Comparison of ENCODE assay signal across 12 mouse cellular contexts in the genomic region with DNA sequence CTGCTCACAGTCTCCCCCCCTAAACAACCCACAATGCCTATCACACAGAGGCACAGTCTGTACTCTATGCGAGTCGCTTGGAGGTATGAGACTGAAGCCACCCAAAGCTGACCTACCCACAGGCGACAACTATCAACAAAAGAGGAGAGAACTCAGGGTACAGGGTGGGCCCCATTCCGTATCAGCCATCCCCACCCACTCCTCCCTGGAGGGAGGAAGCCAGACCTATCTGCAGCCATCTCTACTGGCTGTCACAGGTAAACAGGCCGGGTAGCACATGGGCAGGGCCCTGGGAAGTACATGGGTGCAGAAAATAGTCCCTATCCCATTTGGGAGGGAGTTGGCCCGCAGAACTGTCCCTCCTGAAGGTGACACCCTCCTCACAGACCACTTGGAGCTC. TPM values are rescaled to one million over a fixed set of nuclear protein-coding genes. Genes with fewer than 3 reads are reported as not detected.
DNase-seq lines count a peak whose midpoint lies in the region; ATAC-seq and TF ChIP-seq lines count a peak whose summit lies in the region.
"Had no signal": no experiment of that assay in that cellular context is flagged by ENCODE, and none has a peak within 500 bp of the region (broad histone marks: within the 10 kb centered on the region; RNA-seq: fewer than 3 reads in every experiment).

No protein-coding gene starts in this region.

- no peaks in the 10 kb centered on the region for H3K27me3 ChIP-seq in heart, embryonic 12.5 days (replicated peaks)
- H3K27me3 ChIP-seq in limb, embryonic 15.5 days, result no peaks in the 10 kb centered on the region
- no peaks in the 10 kb centered on the region for H3K27me3 ChIP-seq in stomach, postnatal 0 days (ENCODE audit: control insufficient read depth, insufficient read depth, low read length)
- H3K27me3 ChIP-seq: neural tube, embryonic 12.5 days had no signal

- peak overlapping the region; percentile 55 for H3K4me2 ChIP-seq in heart, embryonic 12.5 days
- H3K4me2 ChIP-seq in limb, embryonic 15.5 days, result no peak overlapping the region
- no peak overlapping the region for H3K4me2 ChIP-seq in stomach, postnatal 0 days (replicated peaks; ENCODE audit: low read depth)

- no peak for TF ChIP-seq EP300 in stomach, postnatal 0 days (optimal IDR thresholded peaks at IDR 0.05)

- no peak overlapping the region for H3K4me3 ChIP-seq in heart, embryonic 12.5 days
- no peak overlapping the region for H3K4me3 ChIP-seq in limb, embryonic 15.5 days
- no peak overlapping the region for H3K4me3 ChIP-seq in stomach, postnatal 0 days (ENCODE audit: low read depth, low read length)
- H3K4me3 ChIP-seq: neural tube, embryonic 12.5 days had no signal

- no peaks in the 10 kb centered on the region for H3K9me3 ChIP-seq in heart, embryonic 12.5 days (replicated peaks)
- H3K9me3 ChIP-seq in limb, embryonic 15.5 days, result no peaks in the 10 kb centered on the region
- H3K9me3 ChIP-seq in stomach, postnatal 0 days (ENCODE audit: control insufficient read depth, low read length), result no peaks in the 10 kb centered on the region
- H3K9me3 ChIP-seq: neural tube, embryonic 12.5 days had no signal

- no peak for DNase-seq in heart, adult 8-10 months (ENCODE audit: low spot score)
- DNase-seq in urinary bladder, postnatal 14 days (ENCODE audit: low spot score), result peak; percentile 31
- DNase-seq in urinary bladder, adult 18-20 months (ENCODE audit: low spot score in 2 of 2), result no peak
- DNase-seq in stomach, postnatal 0 days (ENCODE audit: low spot score), result no peak
- DNase-seq in spleen, adult 12 weeks (ENCODE audit: low spot score), result no peak
- no peak for DNase-seq in frontal cortex, postnatal 14 days (ENCODE audit: low spot score in 2 of 2)
- DNase-seq: forebrain, postnatal 0 days; layer of hippocampus, postnatal 36 days; right cerebral cortex, adult 18-20 months had no signal

- H3K4me1 ChIP-seq in heart, embryonic 12.5 days (replicated peaks), result peaks cover 70% of the 10 kb centered on the region
- H3K4me1 ChIP-seq in limb, embryonic 15.5 days, result peaks cover 49% of the 10 kb centered on the region
- H3K4me1 ChIP-seq in stomach, postnatal 0 days (replicated peaks; ENCODE audit: control insufficient read depth, insufficient read depth), result peaks cover 18% of the 10 kb centered on the region

- ATAC-seq in heart, embryonic 12.5 days (ENCODE audit: insufficient number of reproducible peaks, low FRiP score), result no peak; the same call in 1 of the 2 replicates
- no peak for ATAC-seq in limb, embryonic 15.5 days (ENCODE audit: insufficient number of reproducible peaks, low FRiP score, low TSS enrichment, low read depth)
- no peak for ATAC-seq in stomach, postnatal 0 days (ENCODE audit: low FRiP score, low TSS enrichment)
- ATAC-seq: forebrain, postnatal 0 days had no signal

- peak overlapping the region; percentile 89 for H3K27ac ChIP-seq in heart, embryonic 12.5 days (ENCODE audit: poor library complexity, severe bottlenecking)
- H3K27ac ChIP-seq in limb, embryonic 15.5 days, result 0 out of 2 replicates have a peak overlapping the region, but pooled peaks have one; percentile 40
- peak overlapping the region; percentile 35 for H3K27ac ChIP-seq in stomach, postnatal 0 days (replicated peaks)
- H3K27ac ChIP-seq: neural tube, embryonic 12.5 days had no signal

- TF ChIP-seq CTCF in stomach, postnatal 0 days (IDR thresholded peaks at IDR 0.05; ENCODE audit: low read depth), result no peak

- peak overlapping the region; percentile 61 for H3K9ac ChIP-seq in heart, embryonic 12.5 days
- H3K9ac ChIP-seq in limb, embryonic 15.5 days, result no peak overlapping the region
- H3K9ac ChIP-seq in stomach, postnatal 0 days (ENCODE audit: low read length), result no peak overlapping the region
- H3K9ac ChIP-seq: forebrain, postnatal 0 days; neural tube, embryonic 12.5 days had no signal

- WGBS in heart, embryonic 12.5 days, result 59% methylated on average over 6 of the region's 6 CpGs
- WGBS in limb, embryonic 15.5 days, result 67% methylated on average over 6 of the region's 6 CpGs
- 49% methylated on average over 6 of the region's 6 CpGs for WGBS in stomach, postnatal 0 days

- H3K36me3 ChIP-seq in heart, embryonic 12.5 days, result 0 out of 2 replicates have a peak, but pooled peaks cover 4% of the 10 kb centered on the region
- H3K36me3 ChIP-seq in limb, embryonic 15.5 days, result peaks cover 3% of the 10 kb centered on the region; the same call in 1 of the 2 replicates
- no peaks in the 10 kb centered on the region for H3K36me3 ChIP-seq in stomach, postnatal 0 days (ENCODE audit: control insufficient read depth, insufficient read depth, low read length)
- H3K36me3 ChIP-seq: neural tube, embryonic 12.5 days had no signal

RNA-seq across cellular contexts. Expression of gene Piezo1, which starts 26.1 kb away (rescaled TPM):
- polyA plus RNA-seq in heart, embryonic 12.5 days (2016; fragmentation: Nextera tagmentation; extraction: Ambion mirVana), result 25.5 and 27.8 TPM in 2 replicates
- total RNA-seq in heart, adult 8-10 months (2022), result 10 to 100 TPM; 13.2 to 17.4 (median 13.7) TPM
- 17.5 and 23.3 TPM in 2 replicates for polyA plus RNA-seq in limb, embryonic 15.5 days (2015; fragmentation: Nextera tagmentation; extraction: Ambion mirVana)
- polyA plus RNA-seq in stomach, postnatal 0 days (2015; fragmentation: Nextera tagmentation; extraction: Ambion mirVana), result 7.0 and 8.2 TPM in 2 replicates

RNA-seq across cellular contexts. Expression of gene Cdt1, which starts 42.8 kb away (rescaled TPM):
- polyA plus RNA-seq in heart, embryonic 12.5 days (2016; fragmentation: Nextera tagmentation; extraction: Ambion mirVana), result 36.9 and 38.9 TPM in 2 replicates
- 1 to 10 TPM; 1.9 to 2.4 (median 2.2) TPM for total RNA-seq in heart, adult 8-10 months (2022)
- 31.8 and 36.1 TPM in 2 replicates for polyA plus RNA-seq in limb, embryonic 15.5 days (2015; fragmentation: Nextera tagmentation; extraction: Ambion mirVana)
- polyA plus RNA-seq in stomach, postnatal 0 days (2015; fragmentation: Nextera tagmentation; extraction: Ambion mirVana), result 11.8 TPM in 2 replicates

RNA-seq across cellular contexts. Expression of gene Ctu2, which starts 49.1 kb away (rescaled TPM):
- 30.0 and 31.1 TPM in 2 replicates for polyA plus RNA-seq in heart, embryonic 12.5 days (2016; fragmentation: Nextera tagmentation; extraction: Ambion mirVana)
- total RNA-seq in heart, adult 8-10 months (2022), result 10 to 100 TPM in 1 of 4 experiments, 1 to 10 TPM in 3; 5.0 to 12.4 (median 7.7) TPM
- polyA plus RNA-seq in limb, embryonic 15.5 days (2015; fragmentation: Nextera tagmentation; extraction: Ambion mirVana), result 40.8 and 47.6 TPM in 2 replicates
- polyA plus RNA-seq in stomach, postnatal 0 days (2015; fragmentation: Nextera tagmentation; extraction: Ambion mirVana), result 33.1 and 34.5 TPM in 2 replicates

RNA-seq across cellular contexts. Expression of gene Rnf166, which starts 49.1 kb away (rescaled TPM):
- polyA plus RNA-seq in heart, embryonic 12.5 days (2016; fragmentation: Nextera tagmentation; extraction: Ambion mirVana), result 33.7 and 39.7 TPM in 2 replicates
- total RNA-seq in heart, adult 8-10 months (2022), result 10 to 100 TPM; 38.4 to 68.1 (median 57.1) TPM
- polyA plus RNA-seq in limb, embryonic 15.5 days (2015; fragmentation: Nextera tagmentation; extraction: Ambion mirVana), result 49.4 and 51.0 TPM in 2 replicates
- 31.2 and 32.2 TPM in 2 replicates for polyA plus RNA-seq in stomach, postnatal 0 days (2015; fragmentation: Nextera tagmentation; extraction: Ambion mirVana)

RNA-seq across cellular contexts. Expression of gene Aprt, which starts 51.7 kb away (rescaled TPM):
- 209 and 232 TPM in 2 replicates for polyA plus RNA-seq in heart, embryonic 12.5 days (2016; fragmentation: Nextera tagmentation; extraction: Ambion mirVana)
- total RNA-seq in heart, adult 8-10 months (2022), result 10 to 100 TPM; 39.5 to 50.6 (median 44.3) TPM
- 268 and 295 TPM in 2 replicates for polyA plus RNA-seq in limb, embryonic 15.5 days (2015; fragmentation: Nextera tagmentation; extraction: Ambion mirVana)
- 311 and 314 TPM in 2 replicates for polyA plus RNA-seq in stomach, postnatal 0 days (2015; fragmentation: Nextera tagmentation; extraction: Ambion mirVana)

Comparison
In these comparisons a context has a peak if more than half of its experiments do, and no peak if none do; other contexts are left out.
1. H3K27ac ChIP-seq: peak in every context shown above with its lines; median percentile 89 in heart, embryonic 12.5 days; 40 in limb, embryonic 15.5 days; 35 in stomach, postnatal 0 days.